Mouse (Mus musculus): ENCODE measurements around the gene Fam3b. TPM values are rescaled to one million over a fixed set of nuclear protein-coding genes. Genes with fewer than 3 reads are reported as not detected.
A peak's percentile ranks its signal among the peaks of the same experiment; 100 is the strongest.

Fam3b gene
- polyA plus RNA-seq (2015; fragmentation: Nextera tagmentation; extraction: Ambion mirVana): 0.15 TPM in 1 of 2 replicates, not detected in the other

GRCm38 (mm10) chr16:97514099-97514940 is at the start of gene Fam3b:
Fam3b (minus strand) TSS chr16:97514816.
- Histone ChIP-seq H3K4me2 (ENCODE audit: low read depth, low read length) (no peak within 1 kb of the TSS), H3K9me3 (ENCODE audit: low read length) (no peaks in the 10 kb centered on the region), H3K4me1 (ENCODE audit: insufficient read depth) (peaks cover 4% of the 10 kb centered on the region; the same call in 1 of the 2 replicates), H3K27ac (ENCODE audit: low read depth) (no peak within 1 kb of the TSS), H3K27me3 (ENCODE audit: insufficient read depth, low read length) (no peaks in the 10 kb centered on the region), H3K36me3 (replicated peaks; ENCODE audit: insufficient read depth, low read length) (no peaks in the 10 kb centered on the region), H3K9ac (replicated peaks) (no peak within 1 kb of the TSS), H3K4me3 (ENCODE audit: low read depth, low read length) (no peak within 1 kb of the TSS)
- DNase-seq (no peak), ATAC-seq (no peak)
- TF ChIP-seq CTCF (IDR thresholded peaks at IDR 0.05; ENCODE audit: low read depth) (no peak), EP300 (IDR thresholded peaks at IDR 0.05; ENCODE audit: low read depth) (no peak)
- WGBS (ENCODE audit: insufficient replicate concordance): 46% methylated on average over 4 of the region's 4 CpGs

- TF ChIP-seq CTCF (IDR thresholded peaks at IDR 0.05; ENCODE audit: low read depth): no peak
- no peak for TF ChIP-seq EP300 (IDR thresholded peaks at IDR 0.05; ENCODE audit: low read depth)
- no peaks in the 10 kb centered on the region for H3K27me3 ChIP-seq (ENCODE audit: insufficient read depth, low read length)
- H3K27ac ChIP-seq (ENCODE audit: low read depth): no peak overlapping the region
- DNase-seq (no peak), ATAC-seq (no peak)
- no peak overlapping the region for H3K4me2 ChIP-seq (ENCODE audit: low read depth, low read length)
- WGBS (ENCODE audit: insufficient replicate concordance): 76% methylated on average over 4 of the region's 4 CpGs
- no peaks in the 10 kb centered on the region; the same call in 1 of the 2 replicates for H3K9me3 ChIP-seq (ENCODE audit: low read length)
- no peaks in the 10 kb centered on the region; the same call in none of the 2 replicates for H3K4me1 ChIP-seq (ENCODE audit: insufficient read depth)
- no peak overlapping the region for H3K9ac ChIP-seq (replicated peaks)
- H3K4me3 ChIP-seq (ENCODE audit: low read depth, low read length): no peak overlapping the region
- H3K36me3 ChIP-seq (replicated peaks; ENCODE audit: insufficient read depth, low read length): peaks cover 44% of the 10 kb centered on the region
Observed at GRCm38 (mm10) chr16:97544340-97544739, 29.7 kb upstream of the Fam3b start.

GRCm38 (mm10) chr16:97536859-97537258 is 22.2 kb upstream of the Fam3b start:
- H3K4me2 ChIP-seq (ENCODE audit: low read depth, low read length): peak overlapping the region; percentile 72
- peak overlapping the region; percentile 42 for H3K4me3 ChIP-seq (ENCODE audit: low read depth, low read length)

DNA sequence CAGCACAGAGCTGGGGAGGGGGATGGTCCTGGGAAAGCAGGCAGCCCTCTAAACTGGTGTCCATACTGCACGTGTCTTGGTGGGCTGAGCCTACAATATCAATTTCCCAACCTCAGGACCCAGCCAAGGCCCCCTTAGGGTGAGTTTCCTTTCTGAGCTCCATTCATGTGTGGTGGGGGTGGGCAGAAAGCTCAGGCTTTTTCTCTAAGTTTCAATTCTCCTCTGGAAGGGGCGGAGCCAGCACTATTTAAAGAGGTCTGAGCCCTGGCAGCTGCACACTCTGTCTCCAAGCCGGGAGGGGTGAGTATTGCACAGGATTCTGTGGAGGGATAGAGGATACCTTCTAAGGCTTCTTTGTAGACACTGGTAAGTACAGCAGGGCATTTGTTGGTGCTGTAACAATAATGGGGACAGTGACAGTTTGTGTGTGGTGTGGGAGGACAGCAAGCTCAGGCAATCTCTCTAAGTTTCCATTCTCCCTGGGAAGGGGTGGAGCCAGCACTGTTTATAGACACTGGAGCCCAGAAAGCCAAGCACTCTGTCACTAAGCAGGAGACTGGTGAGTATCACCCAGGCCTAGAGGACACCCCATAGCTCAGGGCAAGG is 21.3 kb upstream of the Fam3b start:
- H3K27me3 ChIP-seq (ENCODE audit: insufficient read depth, low read length): no peaks in the 10 kb centered on the region
- peaks cover 40% of the 10 kb centered on the region for H3K4me1 ChIP-seq (ENCODE audit: insufficient read depth)
- WGBS (ENCODE audit: insufficient replicate concordance): 8% methylated on average over 3 of the region's 3 CpGs
- H3K27ac ChIP-seq (ENCODE audit: low read depth): peak overlapping the region; percentile 98
- peak overlapping the region; percentile 72 for H3K4me2 ChIP-seq (ENCODE audit: low read depth, low read length)
- peaks cover 20% of the 10 kb centered on the region for H3K36me3 ChIP-seq (replicated peaks; ENCODE audit: insufficient read depth, low read length)
- ATAC-seq (peak; percentile 68), DNase-seq (peak; percentile 75)
- peak overlapping the region; percentile 42 for H3K4me3 ChIP-seq (ENCODE audit: low read depth, low read length)
- TF ChIP-seq CTCF (IDR thresholded peaks at IDR 0.05; ENCODE audit: low read depth) (no peak), EP300 (IDR thresholded peaks at IDR 0.05; ENCODE audit: low read depth) (no peak)
- peak overlapping the region; percentile 62 for H3K9ac ChIP-seq (replicated peaks)
- H3K9me3 ChIP-seq (ENCODE audit: low read length): no peaks in the 10 kb centered on the region

More at GRCm38 (mm10) chr16:97536859-97537258, 22.2 kb upstream of the Fam3b start:
- Histone ChIP-seq H3K27me3 (ENCODE audit: insufficient read depth, low read length) (no peaks in the 10 kb centered on the region), H3K4me1 (ENCODE audit: insufficient read depth) (peaks cover 40% of the 10 kb centered on the region), H3K9me3 (ENCODE audit: low read length) (no peaks in the 10 kb centered on the region; the same call in 1 of the 2 replicates), H3K9ac (replicated peaks) (peak overlapping the region; percentile 62), H3K36me3 (replicated peaks; ENCODE audit: insufficient read depth, low read length) (peaks cover 28% of the 10 kb centered on the region), H3K27ac (ENCODE audit: low read depth) (peak overlapping the region; percentile 98)
- no peak for ATAC-seq
- 0 out of 2 replicates have a peak, but pooled peaks have one; percentile 12 for TF ChIP-seq CTCF (IDR thresholded peaks at IDR 0.05; ENCODE audit: low read depth)
- no peak for TF ChIP-seq EP300 (IDR thresholded peaks at IDR 0.05; ENCODE audit: low read depth)
- WGBS (ENCODE audit: insufficient replicate concordance): 32% methylated on average over 1 of the region's 1 CpGs
- DNase-seq: no peak

DNA sequence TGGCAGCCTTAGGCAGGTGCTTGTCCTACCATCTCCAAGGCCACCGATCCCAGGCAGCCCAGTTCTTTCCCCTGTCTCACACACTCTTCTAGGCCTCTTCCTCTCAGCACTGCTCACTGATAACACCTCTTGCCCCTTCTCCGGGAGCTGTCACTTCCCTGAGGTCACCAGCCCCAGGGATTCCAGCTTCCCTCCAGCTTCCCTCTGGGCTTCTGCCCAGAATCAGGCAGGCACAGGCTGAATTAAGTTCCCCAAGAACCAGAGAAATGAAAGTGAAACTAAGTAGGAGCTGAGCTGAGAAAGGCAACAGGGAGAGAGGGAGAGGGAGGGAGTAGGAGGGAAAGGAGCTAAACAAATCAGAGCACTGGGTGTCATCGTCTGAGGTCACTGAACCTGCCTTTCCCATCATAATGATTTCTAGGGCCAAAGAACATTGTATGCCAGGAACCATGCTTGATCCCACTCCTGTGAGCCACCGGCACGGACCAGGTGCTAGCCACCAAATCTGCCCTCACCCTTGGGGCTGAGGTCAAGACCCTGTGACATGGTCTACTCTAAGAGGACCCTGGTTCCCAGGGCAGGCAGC is 20.4 kb upstream of the Fam3b start:
- H3K9ac ChIP-seq (replicated peaks): peak overlapping the region; percentile 62
- peak overlapping the region; percentile 42 for H3K4me3 ChIP-seq (ENCODE audit: low read depth, low read length)
- H3K27me3 ChIP-seq (ENCODE audit: insufficient read depth, low read length): no peaks in the 10 kb centered on the region
- peaks cover 40% of the 10 kb centered on the region for H3K4me1 ChIP-seq (ENCODE audit: insufficient read depth)
- peaks cover 14% of the 10 kb centered on the region for H3K36me3 ChIP-seq (replicated peaks; ENCODE audit: insufficient read depth, low read length)
- ATAC-seq (peak; percentile 89), DNase-seq (peak; percentile 58)
- TF ChIP-seq EP300 (IDR thresholded peaks at IDR 0.05; ENCODE audit: low read depth) (peak; percentile 64; the same call in 1 of the 2 replicates), CTCF (IDR thresholded peaks at IDR 0.05; ENCODE audit: low read depth) (no peak)
- WGBS (ENCODE audit: insufficient replicate concordance): 16% methylated on average over 5 of the region's 5 CpGs
- H3K4me2 ChIP-seq (ENCODE audit: low read depth, low read length): peak overlapping the region; percentile 72
- no peaks in the 10 kb centered on the region for H3K9me3 ChIP-seq (ENCODE audit: low read length)
- H3K27ac ChIP-seq (ENCODE audit: low read depth): peak overlapping the region; percentile 98

DNA sequence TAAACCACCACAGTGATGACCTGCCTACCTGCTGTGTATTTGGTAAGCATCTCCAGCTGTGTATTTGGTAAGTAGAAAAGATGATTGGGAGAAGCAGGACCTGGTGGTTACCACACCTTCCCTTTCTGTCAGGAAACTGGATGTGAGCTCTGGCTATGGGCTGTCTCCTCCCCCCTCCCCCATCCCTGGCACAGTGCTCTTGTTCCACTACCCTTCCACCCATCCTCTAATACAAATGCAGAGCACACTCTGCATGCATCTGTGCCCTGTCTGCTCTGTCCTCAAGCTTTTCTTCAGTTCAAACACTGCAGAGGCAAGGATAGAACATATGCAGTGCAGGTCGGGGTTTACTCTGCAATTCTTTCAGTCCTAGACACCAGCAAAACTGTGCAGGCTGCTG is 19.8 kb upstream of the Fam3b start:
- H3K9ac ChIP-seq (replicated peaks): peak overlapping the region; percentile 56
- H3K4me3 ChIP-seq (ENCODE audit: low read depth, low read length): peak overlapping the region; percentile 42
- peaks cover 9% of the 10 kb centered on the region; the same call in 1 of the 2 replicates for H3K36me3 ChIP-seq (replicated peaks; ENCODE audit: insufficient read depth, low read length)
- H3K9me3 ChIP-seq (ENCODE audit: low read length): no peaks in the 10 kb centered on the region
- WGBS (ENCODE audit: insufficient replicate concordance): 29% methylated on average over 1 of the region's 1 CpGs
- H3K4me1 ChIP-seq (ENCODE audit: insufficient read depth): peaks cover 40% of the 10 kb centered on the region
- H3K4me2 ChIP-seq (ENCODE audit: low read depth, low read length): peak overlapping the region; percentile 72
- no peaks in the 10 kb centered on the region for H3K27me3 ChIP-seq (ENCODE audit: insufficient read depth, low read length)
- TF ChIP-seq CTCF (IDR thresholded peaks at IDR 0.05; ENCODE audit: low read depth) (no peak), EP300 (IDR thresholded peaks at IDR 0.05; ENCODE audit: low read depth) (no peak)
- peak overlapping the region; percentile 98 for H3K27ac ChIP-seq (ENCODE audit: low read depth)
- no peak for DNase-seq
- no peak for ATAC-seq

Data from liver, postnatal 0 days (tissue).